Comparison of ENCODE assay signal across 9 mouse cellular contexts in the genomic region with DNA sequence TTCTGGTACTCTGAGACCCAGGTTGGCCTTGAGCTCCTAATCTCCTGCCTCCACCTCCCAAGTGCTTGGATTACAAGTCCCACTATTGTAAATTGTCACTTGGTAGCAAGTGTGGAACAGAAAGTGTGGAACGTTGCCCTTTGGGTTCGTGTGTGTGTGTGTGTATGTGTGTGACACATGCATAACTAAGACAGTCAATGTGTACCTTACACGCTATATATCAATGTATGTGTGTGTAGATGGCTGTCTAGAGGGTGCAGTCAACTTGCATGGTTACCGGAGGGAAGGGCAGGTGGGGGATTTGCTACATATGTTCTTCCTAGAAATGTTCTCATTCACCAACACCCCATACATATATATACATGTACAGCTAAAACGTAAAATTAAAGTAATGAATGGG. TPM values are rescaled to one million over a fixed set of nuclear protein-coding genes. Genes with fewer than 3 reads are reported as not detected.
DNase-seq lines count a peak whose midpoint lies in the region; ATAC-seq and TF ChIP-seq lines count a peak whose summit lies in the region.
"Had no signal": no experiment of that assay in that cellular context is flagged by ENCODE, and none has a peak within 500 bp of the region (broad histone marks: within the 10 kb centered on the region; RNA-seq: fewer than 3 reads in every experiment).

No protein-coding gene starts in this region.

- H3K4me3 ChIP-seq in heart, embryonic 14.5 days (ENCODE audit: control insufficient read depth in 1 of 2, insufficient read depth in 1 of 2, low read depth in 1 of 2, low read length in 2 of 2): peak overlapping the region; percentile 59 to 62; a peak in 3 of 4 replicates
- peak overlapping the region; percentile 58; the same call in 1 of the 2 replicates for H3K4me3 ChIP-seq in bone marrow macrophage, adult 2 months (ENCODE audit: insufficient read depth, low read length)
- H3K4me3 ChIP-seq in hindbrain, embryonic 11.5 days (ENCODE audit: low read depth, low read length): peak overlapping the region; percentile 56; the same call in 1 of the 2 replicates
- H3K4me3 ChIP-seq in liver, postnatal 0 days (ENCODE audit: low read depth, low read length): peak overlapping the region; percentile 68

- peak overlapping the region; percentile 74; the same call in 1 of the 2 replicates for H3K9ac ChIP-seq in heart, embryonic 14.5 days (ENCODE audit: low read length)
- no peak overlapping the region for H3K9ac ChIP-seq in hindbrain, embryonic 11.5 days (ENCODE audit: low read depth, low read length)
- no peak overlapping the region for H3K9ac ChIP-seq in liver, postnatal 0 days (replicated peaks)

- ATAC-seq in heart, embryonic 14.5 days (ENCODE audit: insufficient number of reproducible peaks, insufficient read depth, low FRiP score, low read depth): no peak
- peak; percentile 46 for ATAC-seq in hindbrain, embryonic 11.5 days (ENCODE audit: low FRiP score)
- ATAC-seq in liver, postnatal 0 days: no peak
- ATAC-seq in frontal cortex, adult (ENCODE audit: low TSS enrichment): no peak

- no peak for TF ChIP-seq POLR2A in bone marrow macrophage, adult 2 months (IDR thresholded peaks at IDR 0.05; ENCODE audit: borderline replicate concordance, low read depth, low read length)

- no peak for TF ChIP-seq EP300 in liver, postnatal 0 days (IDR thresholded peaks at IDR 0.05; ENCODE audit: low read depth)

- DNase-seq in heart, adult 8-10 months (ENCODE audit: low spot score): no peak
- no peak for DNase-seq in hindbrain, embryonic 11.5 days (ENCODE audit: low spot score)
- DNase-seq in liver, postnatal 0 days: no peak
- no peak for DNase-seq in urinary bladder, postnatal 14 days (ENCODE audit: low spot score)
- no peak for DNase-seq in urinary bladder, adult 2 months (ENCODE audit: low spot score)

- 72% methylated on average over 5 of the region's 5 CpGs for WGBS in heart, embryonic 14.5 days
- 73% methylated on average over 5 of the region's 5 CpGs for WGBS in hindbrain, embryonic 11.5 days
- WGBS in liver, postnatal 0 days (ENCODE audit: insufficient replicate concordance): 63% methylated on average over 5 of the region's 5 CpGs

- peaks cover 15% of the 10 kb centered on the region for H3K27me3 ChIP-seq in heart, embryonic 14.5 days (ENCODE audit: control insufficient read depth, insufficient read depth, low read length)
- H3K27me3 ChIP-seq in hindbrain, embryonic 11.5 days (ENCODE audit: control insufficient read depth, insufficient read depth, low read length): no peaks in the 10 kb centered on the region
- no peaks in the 10 kb centered on the region for H3K27me3 ChIP-seq in liver, postnatal 0 days (ENCODE audit: insufficient read depth, low read length)

- no peak for TF ChIP-seq CTCF in bone marrow macrophage, adult 2 months (IDR thresholded peaks at IDR 0.05; ENCODE audit: low read depth, low read length)
- no peak for TF ChIP-seq CTCF in liver, postnatal 0 days (IDR thresholded peaks at IDR 0.05; ENCODE audit: low read depth)

- no peaks in the 10 kb centered on the region for H3K36me3 ChIP-seq in heart, embryonic 14.5 days (ENCODE audit: control insufficient read depth, insufficient read depth, low read length)
- H3K36me3 ChIP-seq in hindbrain, embryonic 11.5 days (ENCODE audit: control insufficient read depth, insufficient read depth, low read length): no peaks in the 10 kb centered on the region
- H3K36me3 ChIP-seq in liver, postnatal 0 days (replicated peaks; ENCODE audit: insufficient read depth, low read length): no peaks in the 10 kb centered on the region

- H3K27ac ChIP-seq in heart, embryonic 14.5 days (replicated peaks in 1 of 2; ENCODE audit: control insufficient read depth in 1 of 2, insufficient read depth in 1 of 2, low read depth in 2 of 2, low read length in 2 of 2): no peak overlapping the region
- H3K27ac ChIP-seq in bone marrow macrophage, adult 2 months (ENCODE audit: insufficient read depth, low read depth, low read length): no peak overlapping the region
- no peak overlapping the region for H3K27ac ChIP-seq in hindbrain, embryonic 11.5 days (ENCODE audit: low read depth, low read length)
- H3K27ac ChIP-seq in liver, postnatal 0 days (ENCODE audit: low read depth): no peak overlapping the region

- peaks cover 6 to 7% of the 10 kb centered on the region in 2 experiments for H3K4me1 ChIP-seq in heart, embryonic 14.5 days (ENCODE audit: control insufficient read depth in 2 of 2, insufficient read depth in 2 of 2, low read length in 2 of 2)
- no peaks in the 10 kb centered on the region for H3K4me1 ChIP-seq in bone marrow macrophage, adult 2 months (ENCODE audit: control insufficient read depth, insufficient read depth, low read length)
- H3K4me1 ChIP-seq in hindbrain, embryonic 11.5 days (replicated peaks; ENCODE audit: control insufficient read depth, insufficient read depth, low read length): no peaks in the 10 kb centered on the region
- peaks cover 6% of the 10 kb centered on the region; the same call in 1 of the 2 replicates for H3K4me1 ChIP-seq in liver, postnatal 0 days (ENCODE audit: insufficient read depth)

- H3K4me2 ChIP-seq in heart, embryonic 14.5 days (ENCODE audit: low read length): peak overlapping the region; percentile 98
- no peak overlapping the region; the same call in 1 of the 2 replicates for H3K4me2 ChIP-seq in hindbrain, embryonic 11.5 days (replicated peaks; ENCODE audit: low read depth, low read length)
- H3K4me2 ChIP-seq in liver, postnatal 0 days (ENCODE audit: low read depth, low read length): peak overlapping the region; percentile 95

- peaks cover 10% of the 10 kb centered on the region; the same call in 1 of the 2 replicates for H3K9me3 ChIP-seq in heart, embryonic 14.5 days (ENCODE audit: control insufficient read depth, low read length)
- H3K9me3 ChIP-seq in hindbrain, embryonic 11.5 days (ENCODE audit: control insufficient read depth, low read length): no peaks in the 10 kb centered on the region
- H3K9me3 ChIP-seq in liver, postnatal 0 days (ENCODE audit: low read length): peaks cover 4% of the 10 kb centered on the region; the same call in 1 of the 2 replicates

RNA-seq across cellular contexts. Expression of a gene that starts 0.4 kb away (rescaled TPM):
- polyA plus RNA-seq in heart, embryonic 14.5 days (2014; fragmentation: Nextera tagmentation; extraction: Ambion mirVana): 1.6 and 2.4 TPM in 2 replicates
- total RNA-seq in heart, adult 8-10 months (2022): 1 to 10 TPM; 5.3 to 8.3 (median 7.6) TPM
- not detected in 2 replicates for polyA plus RNA-seq in bone marrow macrophage, adult 2 months (2012; ENCODE audit: insufficient read depth, insufficient read length, missing spikeins)
- polyA plus RNA-seq in hindbrain, embryonic 11.5 days (2014; fragmentation: Nextera tagmentation; extraction: Ambion mirVana): 9.8 and 10.2 TPM in 2 replicates
- polyA plus RNA-seq in liver, postnatal 0 days (2015; fragmentation: Nextera tagmentation; extraction: Ambion mirVana): 0.18 and 0.33 TPM in 2 replicates
- 9.2 and 9.3 TPM in 2 replicates for polyA plus RNA-seq in urinary bladder, adult 2 months (2012; rRNA removed)

RNA-seq across cellular contexts. Expression of a gene that starts 12.2 kb away (rescaled TPM):
- 0.08 and 0.30 TPM in 2 replicates for polyA plus RNA-seq in heart, embryonic 14.5 days (2014; fragmentation: Nextera tagmentation; extraction: Ambion mirVana)
- under 1 TPM; 0.16 to 0.37 (median 0.22) TPM for total RNA-seq in heart, adult 8-10 months (2022)
- polyA plus RNA-seq in bone marrow macrophage, adult 2 months (2012; ENCODE audit: insufficient read depth, insufficient read length, missing spikeins): not detected in 2 replicates
- polyA plus RNA-seq in hindbrain, embryonic 11.5 days (2014; fragmentation: Nextera tagmentation; extraction: Ambion mirVana): 0.08 and 0.20 TPM in 2 replicates
- 0.02 and 0.05 TPM in 2 replicates for polyA plus RNA-seq in liver, postnatal 0 days (2015; fragmentation: Nextera tagmentation; extraction: Ambion mirVana)
- polyA plus RNA-seq in urinary bladder, adult 2 months (2012; rRNA removed): 0.04 TPM in 2 replicates
- total RNA-seq: CH12.LX had no signal

RNA-seq across cellular contexts. Expression of a gene that starts 51.8 kb away (rescaled TPM):
- 204 and 206 TPM in 2 replicates for polyA plus RNA-seq in heart, embryonic 14.5 days (2014; fragmentation: Nextera tagmentation; extraction: Ambion mirVana)
- total RNA-seq in heart, adult 8-10 months (2022): 100 to 1,000 TPM; 124 to 136 (median 130) TPM
- polyA plus RNA-seq in bone marrow macrophage, adult 2 months (2012; ENCODE audit: insufficient read depth, insufficient read length, missing spikeins): 13.6 and 15.8 TPM in 2 replicates
- polyA plus RNA-seq in hindbrain, embryonic 11.5 days (2014; fragmentation: Nextera tagmentation; extraction: Ambion mirVana): 103 and 115 TPM in 2 replicates
- 53.1 and 53.4 TPM in 2 replicates for polyA plus RNA-seq in liver, postnatal 0 days (2015; fragmentation: Nextera tagmentation; extraction: Ambion mirVana)
- 64.4 and 72.4 TPM in 2 replicates for polyA plus RNA-seq in urinary bladder, adult 2 months (2012; rRNA removed)
